Mouse (Mus musculus): ENCODE measurements at regions not wholly inside any gene's neighbourhood (a gene's known extent, or its start where the extent isn't known, plus 50 kb on each side); places are given as distances from the start of the nearest gene placed in this dataset.

- no peak for DNase-seq (ENCODE audit: low spot score in 2 of 2)
These were observed 50.0 kb upstream of the Tmem132d start for GRCm38 (mm10) chr5:128482617-128483440.

Measured in adrenal gland, postnatal 4 days (tissue).